Mouse (Mus musculus) liver, embryonic 16.5 days (tissue): ENCODE data around the gene Wdr18. TPM values are rescaled to one million over a fixed set of nuclear protein-coding genes. Genes with fewer than 3 reads are reported as not detected.
A peak's percentile ranks its signal among the peaks of the same experiment; 100 is the strongest.

Experiments used
- ATAC-seq: fragments of 200-750 bp; cut with Nextera tagmentation; 2 replicates; pipeline ENCODE4 v1.8.0; 2017; ENCODE audit warnings: low read depth, mild to moderate bottlenecking, moderate number of reproducible peaks, moderate library complexity
- H3K27ac ChIP-seq: fragments of 300-500 bp; sonication (generic); 2 replicates; pipeline ENCODE4 v1.5.1; 2014; ENCODE audit warnings: mild to moderate bottlenecking, low read length
- H3K27me3 ChIP-seq: fragments of 300-500 bp; sonication (generic); 2 replicates; pipeline ENCODE4 v1.6.1; 2014; ENCODE audit warnings: low read depth, low read length, mixed read lengths; ENCODE audit not compliant: control insufficient read depth, insufficient read depth
- H3K36me3 ChIP-seq: fragments of 300-500 bp; sonication (generic); 2 replicates; pipeline ENCODE4 v1.6.1; 2014; ENCODE audit warnings: mild to moderate bottlenecking; ENCODE audit not compliant: control insufficient read depth, insufficient read depth
- H3K4me1 ChIP-seq: fragments of 300-500 bp; sonication (generic); 2 replicates; pipeline ENCODE4 v1.6.1; 2014; ENCODE audit warnings: low read depth, low read length, mixed read lengths; ENCODE audit not compliant: control insufficient read depth
- H3K4me2 ChIP-seq: fragments of 300-500 bp; sonication (generic); 2 replicates; pipeline ENCODE4 v1.6.1; 2014; ENCODE audit warnings: low read depth, low read length, mixed read lengths
- H3K4me3 ChIP-seq: fragments of 300-500 bp; sonication (generic); 2 replicates; pipeline ENCODE4 v1.5.1; 2014; ENCODE audit warnings: low read depth, mild to moderate bottlenecking, low read length
- H3K9ac ChIP-seq: fragments of 300-500 bp; sonication (generic); 2 replicates; pipeline ENCODE4 v1.6.1; 2014; ENCODE audit warnings: low read depth, low read length
- H3K9me3 ChIP-seq: fragments of 300-500 bp; sonication (generic); replicated peaks from 2 replicates; pipeline ENCODE4 v1.6.1; 2016; ENCODE audit warnings: low read length; ENCODE audit not compliant: control insufficient read depth
- WGBS: fragments of 180-500 bp; shearing (Covaris S2); extraction: QIAGEN DNeasy Blood & Tissue Kit; methylation state at CpG from one replicate; pipeline ENCODE4 v1.1.7; 2014; ENCODE audit not compliant: insufficient replicate concordance; 5-methylcytosine and 5-hydroxymethylcytosine counted together
- polyA plus RNA-seq: library from polyadenylated mRNA; unstranded; fragments of >200 nt; fragmentation: Nextera tagmentation; extraction: Ambion mirVana; gene quantifications from 2 replicates; pipeline ENCODE4 v1.2.1, GENCODE M21; 2015

The Wdr18 gene
- polyA plus RNA-seq, 1 experiment from 2014 or later, result 42.2 TPM

DNA sequence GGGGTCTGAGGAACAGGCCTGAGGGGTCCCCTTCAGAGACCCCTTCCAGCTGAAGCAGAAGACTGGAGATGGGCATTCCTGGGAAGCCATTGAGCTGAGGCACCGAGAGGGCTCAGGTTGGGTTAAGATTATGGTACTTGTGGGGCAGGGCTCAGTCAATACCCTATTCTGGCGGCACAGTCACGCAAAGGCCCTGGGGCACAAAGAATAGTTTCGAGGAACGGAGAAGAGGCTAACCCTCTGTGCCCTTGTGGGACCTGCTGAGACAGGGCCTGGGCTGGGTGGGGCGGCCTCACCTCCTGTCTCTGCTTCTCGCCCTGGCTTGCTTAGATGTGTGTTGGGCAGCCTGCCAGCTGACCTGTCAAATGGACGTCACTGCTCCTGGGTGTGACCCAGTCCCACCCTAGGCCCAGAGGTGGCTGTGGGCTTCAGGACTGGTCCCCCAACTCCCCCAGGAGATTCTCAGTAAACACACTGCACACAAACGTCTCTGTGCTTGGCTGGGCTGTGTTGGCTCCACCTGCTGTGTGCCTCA is 26.7 kb upstream of the Wdr18 start:
- peaks cover 66% of the 10 kb centered on the region for H3K4me1 ChIP-seq
- no peak overlapping the region for H3K27ac ChIP-seq
- no peaks in the 10 kb centered on the region for H3K27me3 ChIP-seq
- H3K4me3 ChIP-seq, result no peak overlapping the region
- 63% methylated on average over 9 of the region's 9 CpGs for WGBS
- no peak for ATAC-seq
- no peaks in the 10 kb centered on the region for H3K9me3 ChIP-seq
- no peaks in the 10 kb centered on the region for H3K36me3 ChIP-seq
- H3K9ac ChIP-seq, result peak overlapping the region; percentile 9; the same call in 1 of the 2 replicates
- no peak overlapping the region for H3K4me2 ChIP-seq

DNA sequence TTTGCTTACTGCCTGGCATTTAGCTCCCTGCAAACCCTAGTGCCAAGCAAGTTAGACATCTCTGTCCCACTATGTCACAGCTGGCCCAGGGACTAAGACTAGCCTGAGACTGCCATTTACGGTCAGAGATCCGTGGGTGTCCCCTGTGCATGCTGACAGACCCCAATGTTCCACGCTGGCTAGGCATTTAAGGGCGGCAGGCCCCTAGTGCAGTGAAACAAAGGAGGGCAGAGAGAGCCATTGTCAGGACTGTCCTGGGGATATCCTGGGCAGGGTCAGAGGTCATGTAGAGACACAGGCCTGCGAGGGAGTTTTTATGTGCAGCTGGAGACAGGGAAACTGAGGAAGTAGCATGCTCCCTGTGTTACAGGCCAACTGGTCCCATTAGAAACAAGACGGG is 26.1 kb upstream of the Wdr18 start:
- Histone ChIP-seq H3K4me2 (no peak overlapping the region), H3K9ac (no peak overlapping the region), H3K4me3 (no peak overlapping the region), H3K4me1 (peaks cover 69% of the 10 kb centered on the region), H3K27me3 (no peaks in the 10 kb centered on the region), H3K27ac (no peak overlapping the region; the same call in 1 of the 2 replicates), H3K36me3 (no peaks in the 10 kb centered on the region), H3K9me3 (no peaks in the 10 kb centered on the region)
- ATAC-seq, result no peak
- 67% methylated on average over 6 of the region's 6 CpGs for WGBS

DNA sequence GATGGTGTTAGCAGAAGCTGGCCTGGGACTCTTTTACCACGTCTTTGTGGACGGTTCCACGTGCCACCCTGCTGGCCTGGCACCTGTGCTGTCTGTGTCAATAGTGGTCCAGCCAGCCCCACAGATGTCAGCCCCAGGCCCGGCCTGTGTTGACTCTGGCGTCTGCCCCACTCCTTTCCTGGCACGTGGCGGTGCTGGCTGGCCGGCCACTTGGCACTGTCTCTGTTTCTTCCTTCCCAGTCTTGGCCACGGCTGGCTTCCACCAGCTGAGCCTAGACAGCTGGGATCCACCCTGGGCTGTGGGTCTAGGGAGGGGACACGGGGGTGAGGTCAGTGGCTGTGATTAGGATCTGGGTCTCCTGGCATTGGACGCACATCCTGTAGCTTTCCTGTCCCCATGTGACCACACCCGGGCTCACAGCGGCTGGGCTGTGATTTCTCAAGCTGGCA is 25.7 kb upstream of the Wdr18 start:
- H3K9me3 ChIP-seq, result no peaks in the 10 kb centered on the region
- H3K27ac ChIP-seq, result no peak overlapping the region; the same call in 1 of the 2 replicates
- H3K4me3 ChIP-seq, result no peak overlapping the region
- H3K9ac ChIP-seq, result no peak overlapping the region
- peaks cover 68% of the 10 kb centered on the region for H3K4me1 ChIP-seq
- WGBS, result 51% methylated on average over 13 of the region's 13 CpGs
- H3K27me3 ChIP-seq, result no peaks in the 10 kb centered on the region
- ATAC-seq, result no peak
- no peaks in the 10 kb centered on the region for H3K36me3 ChIP-seq
- H3K4me2 ChIP-seq, result no peak overlapping the region

DNA sequence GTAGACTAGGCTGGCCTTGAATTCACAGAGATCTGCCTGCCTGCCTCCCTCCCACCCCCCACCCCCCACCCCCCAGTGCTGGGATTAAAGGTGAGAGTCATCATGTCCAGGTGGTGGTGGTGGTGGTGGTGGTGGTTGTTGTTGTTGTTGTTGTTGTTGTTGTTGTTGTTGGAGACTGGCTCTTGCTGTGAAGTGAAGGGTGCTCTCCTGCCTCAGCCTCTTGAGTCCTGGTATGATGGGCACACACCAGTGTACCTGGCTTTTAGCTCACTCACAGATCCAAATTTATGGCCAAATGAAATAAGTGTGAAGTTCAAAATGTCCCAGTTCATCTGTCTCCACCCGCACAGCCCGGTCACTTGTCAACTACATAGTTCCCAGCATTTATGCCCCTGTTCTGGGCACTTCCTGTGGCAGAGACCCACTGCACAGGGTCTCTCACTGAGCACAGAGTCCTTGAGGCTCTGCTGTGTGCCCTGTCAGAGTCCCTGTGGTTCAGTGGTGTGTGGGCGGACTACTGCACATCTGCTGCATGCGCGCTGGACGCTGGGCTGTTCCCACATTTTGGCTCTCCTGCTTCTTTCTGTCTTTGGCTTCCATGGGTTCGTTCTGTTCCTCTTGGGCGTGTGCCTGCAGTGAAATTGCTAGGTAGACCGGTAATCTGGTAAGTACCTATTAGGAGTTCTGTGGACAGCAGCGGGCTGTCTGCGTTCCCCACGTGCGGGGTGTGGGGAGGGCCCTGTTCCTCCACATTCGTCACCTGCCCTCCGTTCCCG is 25.0 kb upstream of the Wdr18 start:
- no peak overlapping the region; the same call in 1 of the 2 replicates for H3K9ac ChIP-seq
- no peaks in the 10 kb centered on the region for H3K9me3 ChIP-seq
- peaks cover 72% of the 10 kb centered on the region for H3K4me1 ChIP-seq
- H3K4me2 ChIP-seq, result no peak overlapping the region
- 83% methylated on average over 16 of the region's 16 CpGs for WGBS
- H3K27ac ChIP-seq, result no peak overlapping the region
- no peak for ATAC-seq
- H3K4me3 ChIP-seq, result no peak overlapping the region
- no peaks in the 10 kb centered on the region for H3K27me3 ChIP-seq
- H3K36me3 ChIP-seq, result no peaks in the 10 kb centered on the region

DNA sequence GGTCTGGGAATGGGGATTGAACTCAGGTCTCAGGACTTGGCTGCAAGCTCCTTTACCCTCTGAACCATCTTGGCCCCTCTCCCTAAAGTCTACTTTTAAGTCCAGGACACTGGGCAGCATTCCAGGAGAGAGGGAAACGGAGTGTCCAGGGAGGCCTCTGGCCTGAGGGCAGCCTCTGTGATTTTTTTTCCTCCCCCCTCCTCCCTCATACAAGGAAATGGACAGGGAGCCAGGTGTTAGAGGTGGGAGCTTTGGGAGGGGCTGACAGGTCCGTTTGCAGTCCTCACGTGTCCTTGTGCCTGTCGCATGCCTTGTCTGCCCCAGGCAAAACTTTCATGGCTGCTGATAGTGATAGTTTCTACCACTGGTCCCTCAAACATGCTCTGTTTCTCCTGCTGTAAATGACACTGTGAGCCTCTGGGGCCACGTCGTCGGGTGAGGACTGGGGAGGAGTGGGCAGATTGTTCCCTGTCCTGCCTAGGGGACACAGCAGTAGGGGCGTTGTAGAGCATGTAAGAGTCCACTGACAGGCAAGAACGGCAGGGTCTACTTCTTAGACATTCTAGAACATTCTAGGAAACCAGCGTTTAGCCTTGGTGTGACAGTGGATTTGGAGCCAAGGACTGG is 23.6 kb upstream of the Wdr18 start:
- no peak for ATAC-seq
- Histone ChIP-seq H3K4me1 (peaks cover 74% of the 10 kb centered on the region), H3K27ac (peak overlapping the region; percentile 83), H3K36me3 (no peaks in the 10 kb centered on the region), H3K9ac (peak overlapping the region; percentile 46), H3K4me3 (no peak overlapping the region), H3K9me3 (no peaks in the 10 kb centered on the region), H3K27me3 (no peaks in the 10 kb centered on the region), H3K4me2 (peak overlapping the region; percentile 47; the same call in 1 of the 2 replicates)
- WGBS, result 54% methylated on average over 10 of the region's 10 CpGs

DNA sequence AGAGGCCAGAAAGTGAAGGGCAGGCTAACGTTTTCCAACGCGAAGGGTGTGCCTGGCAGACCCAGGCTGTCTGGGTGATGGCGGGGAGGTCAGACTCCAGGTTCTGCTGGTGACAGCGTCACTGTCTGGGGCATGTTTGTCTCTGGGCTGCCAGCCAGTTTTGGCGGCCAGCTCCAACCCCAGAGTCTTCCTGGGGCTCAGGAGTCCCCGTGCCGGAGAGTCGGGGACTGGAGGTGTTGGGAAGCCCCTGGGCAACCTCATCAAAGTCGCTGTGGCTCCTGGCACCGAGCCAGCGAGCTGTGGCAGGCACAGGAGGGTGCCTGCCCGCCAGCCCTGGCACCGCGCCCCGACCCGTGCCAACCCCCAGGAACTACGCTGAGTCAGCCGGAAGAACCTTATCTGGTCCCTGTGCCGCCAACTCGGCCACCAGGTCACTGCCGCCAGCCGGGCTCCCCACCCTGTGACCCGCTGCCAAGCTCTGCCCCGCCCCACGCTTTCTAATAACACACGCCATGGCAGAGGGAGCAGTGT is 23.0 kb upstream of the Wdr18 start:
- no peaks in the 10 kb centered on the region for H3K9me3 ChIP-seq
- H3K4me3 ChIP-seq, result peak overlapping the region; percentile 23; the same call in 1 of the 2 replicates
- peaks cover 70% of the 10 kb centered on the region for H3K4me1 ChIP-seq
- 34% methylated on average over 27 of the region's 27 CpGs for WGBS
- no peaks in the 10 kb centered on the region for H3K27me3 ChIP-seq
- H3K9ac ChIP-seq, result peak overlapping the region; percentile 46
- H3K36me3 ChIP-seq, result no peaks in the 10 kb centered on the region
- peak overlapping the region; percentile 47 for H3K4me2 ChIP-seq
- peak overlapping the region; percentile 83 for H3K27ac ChIP-seq
- ATAC-seq, result peak; percentile 55

DNA sequence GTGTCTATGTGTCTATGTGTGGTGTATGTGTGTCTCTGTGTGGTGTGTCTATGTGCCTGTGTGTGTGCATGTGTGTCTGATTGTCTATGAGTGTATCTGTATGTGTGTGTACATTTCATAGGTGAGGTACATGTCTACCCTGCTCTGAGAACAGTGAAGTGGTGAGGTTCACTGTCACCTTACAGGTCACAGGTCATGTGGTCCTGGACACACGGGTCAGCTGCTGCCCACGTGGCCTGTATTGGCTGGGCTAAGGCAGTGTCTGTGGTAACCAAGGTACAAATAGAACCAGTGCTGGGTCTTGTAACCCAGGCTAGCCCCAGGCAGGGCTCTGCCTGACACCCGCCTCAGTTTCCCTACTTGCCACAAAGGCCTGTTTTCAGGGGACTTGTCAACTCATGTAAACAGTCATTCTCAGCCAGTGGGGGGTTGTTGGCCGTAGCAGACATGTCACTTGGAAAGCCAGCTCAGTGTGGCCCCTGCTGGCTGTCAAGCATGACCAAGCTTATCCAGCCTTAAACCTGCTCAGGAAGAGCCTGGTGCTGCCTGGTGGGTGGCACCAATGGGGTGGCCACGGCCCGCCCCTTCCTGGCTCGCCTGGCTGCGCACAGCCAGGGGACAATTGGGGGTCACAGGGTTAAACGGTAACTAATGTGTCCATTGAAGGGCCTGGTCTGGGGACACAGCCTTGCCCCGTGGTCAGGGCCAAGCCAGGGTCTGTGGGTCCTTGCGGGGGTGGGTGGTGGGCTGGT is 22.0 kb upstream of the Wdr18 start:
- Histone ChIP-seq H3K4me3 (no peak overlapping the region), H3K36me3 (no peaks in the 10 kb centered on the region), H3K4me1 (peaks cover 64% of the 10 kb centered on the region), H3K9me3 (no peaks in the 10 kb centered on the region), H3K9ac (no peak overlapping the region; the same call in 1 of the 2 replicates), H3K27ac (peak overlapping the region; percentile 83), H3K27me3 (no peaks in the 10 kb centered on the region), H3K4me2 (peak overlapping the region; percentile 47; the same call in 1 of the 2 replicates)
- peak; percentile 59 for ATAC-seq
- 54% methylated on average over 11 of the region's 11 CpGs for WGBS

DNA sequence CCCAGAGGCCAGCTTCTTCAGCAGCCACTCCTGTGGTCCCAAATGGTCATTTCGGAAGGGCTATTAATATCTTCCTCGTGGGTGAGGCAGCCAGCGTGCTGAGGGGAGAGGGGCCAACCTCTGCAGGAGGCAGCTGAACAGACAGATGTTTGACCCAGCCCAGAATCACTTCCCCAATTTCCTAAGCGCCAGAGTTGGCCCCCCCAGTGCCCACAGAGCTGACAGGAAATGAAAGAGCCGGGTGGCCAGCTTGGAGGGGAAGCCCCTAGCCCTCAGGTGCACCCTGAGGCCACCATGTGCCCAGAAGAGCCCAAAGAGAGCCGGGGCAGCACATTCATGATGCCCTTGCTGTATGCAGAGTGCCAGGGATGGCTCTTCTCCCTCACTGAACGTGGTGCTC is 19.2 kb upstream of the Wdr18 start:
- Histone ChIP-seq H3K4me2 (no peak overlapping the region), H3K36me3 (no peaks in the 10 kb centered on the region), H3K27ac (no peak overlapping the region), H3K9me3 (no peaks in the 10 kb centered on the region), H3K4me3 (no peak overlapping the region), H3K27me3 (no peaks in the 10 kb centered on the region), H3K4me1 (peaks cover 68% of the 10 kb centered on the region), H3K9ac (no peak overlapping the region)
- WGBS, result 18% methylated on average over 7 of the region's 7 CpGs
- ATAC-seq, result no peak
